Mouse (Mus musculus): ENCODE measurements around the gene Shc2.

Shc2 gene

DNA sequence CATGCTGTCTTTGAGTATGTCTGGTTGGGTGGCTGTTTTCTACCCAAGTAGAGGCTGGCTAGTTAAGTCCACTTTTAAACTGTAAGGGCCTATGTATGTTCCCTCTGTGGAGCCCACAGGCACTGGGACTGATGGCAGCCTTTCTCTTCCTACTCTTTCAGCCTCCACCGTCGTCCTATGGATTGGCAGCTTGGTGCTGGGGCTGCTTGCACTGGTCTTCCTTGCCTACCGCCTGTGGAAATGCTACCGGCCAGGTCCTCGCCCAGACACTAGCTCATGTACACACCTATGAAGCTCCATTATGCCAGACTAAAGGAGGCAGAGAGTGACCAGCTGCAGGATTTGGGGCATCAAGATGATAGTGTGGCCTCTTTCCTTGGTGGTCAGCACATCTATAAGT is 30.4 kb upstream of the Shc2 start:
- no peak for DNase-seq

DNA sequence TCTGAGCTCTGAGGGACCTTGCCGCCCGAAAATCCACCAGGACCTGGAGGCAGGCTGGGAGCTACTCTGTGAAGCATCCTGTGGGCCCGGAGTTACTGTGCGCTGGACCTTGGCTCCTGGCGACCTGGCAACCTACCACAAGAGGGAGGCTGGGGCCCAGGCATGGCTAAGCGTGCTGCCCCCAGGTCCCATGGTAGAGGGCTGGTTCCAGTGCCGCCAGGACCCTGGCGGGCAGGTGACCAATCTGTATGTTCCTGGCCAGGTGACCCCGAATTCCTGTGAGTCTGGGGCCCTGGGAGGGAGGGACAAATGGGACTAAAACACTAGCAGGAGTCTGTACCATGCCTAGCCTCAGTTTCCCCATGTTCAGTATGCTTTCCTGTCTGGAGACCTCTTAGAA is 28.8 kb upstream of the Shc2 start:
- DNase-seq, result peak; percentile 57

DNA sequence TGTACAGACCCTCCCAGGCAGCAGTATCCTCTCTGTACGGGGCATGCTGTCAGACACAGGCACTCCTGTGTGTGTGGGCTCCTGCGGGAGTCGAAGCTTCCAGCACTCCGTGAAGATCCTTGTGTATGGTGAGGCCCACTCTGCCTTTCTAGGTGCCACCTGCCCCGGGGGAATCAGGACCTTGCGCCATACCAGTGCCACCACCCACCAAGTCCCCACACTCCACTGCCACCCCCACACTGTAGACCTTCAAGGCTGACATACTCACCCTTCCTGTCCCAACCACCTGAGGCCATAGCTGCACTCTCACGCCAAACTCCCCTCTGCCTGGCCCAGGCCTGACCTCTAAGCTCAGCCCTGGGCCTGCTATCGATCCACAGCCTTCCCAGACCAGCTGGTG is 27.3 kb upstream of the Shc2 start:
- DNase-seq, result no peak

DNA sequence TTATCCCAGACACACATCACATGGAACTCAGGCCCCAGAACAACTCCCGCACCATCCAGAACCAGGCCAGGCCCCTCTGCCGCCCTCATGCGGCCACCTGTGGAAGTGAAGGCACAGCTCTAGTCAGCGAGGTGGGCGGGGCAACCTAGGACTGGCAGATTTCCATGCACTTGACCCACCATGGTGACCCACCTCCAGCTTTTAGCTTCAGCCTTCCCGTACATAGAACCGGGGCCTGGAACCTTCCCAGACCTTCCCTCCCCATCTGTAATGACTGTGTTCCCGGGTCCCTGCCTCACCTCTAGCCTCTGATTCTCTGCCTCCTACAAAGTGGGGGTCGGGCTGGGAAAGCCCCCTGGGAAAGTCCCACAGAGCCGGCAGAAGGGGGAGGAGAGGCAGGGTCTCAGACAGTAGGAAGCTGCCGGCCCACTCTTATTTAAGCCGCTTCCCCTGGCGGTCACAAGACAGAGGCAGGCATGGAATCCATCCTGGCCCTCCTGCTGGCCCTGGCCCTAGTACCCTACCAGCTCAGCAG is 26.5 kb upstream of the Shc2 start, which contains the start of gene Madcam1:
Gene Madcam1, plus strand, starts transcription at position 429 of the 535 bp plus-strand sequence.
- peak; percentile 61 for DNase-seq

DNA sequence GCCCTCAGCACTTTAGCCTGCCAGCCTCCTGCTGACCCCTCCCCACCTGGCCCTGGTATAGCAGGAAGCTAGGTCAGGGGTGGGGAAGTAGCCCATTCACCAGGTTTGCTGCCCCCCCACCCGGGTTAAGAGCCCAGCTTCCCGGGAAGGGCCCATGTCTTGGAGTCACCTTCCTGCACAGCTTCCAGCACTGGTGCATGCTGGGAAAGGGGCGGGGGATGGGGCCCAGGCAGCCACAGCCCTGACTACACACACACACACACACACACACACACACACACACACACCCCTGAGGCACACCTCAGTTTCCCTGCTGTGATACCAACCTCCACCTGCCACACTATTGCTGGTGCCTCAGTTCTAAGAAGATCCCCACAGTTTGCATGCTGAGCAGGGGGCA is 24.1 kb upstream of the Shc2 start:
- DNase-seq, result no peak

DNA sequence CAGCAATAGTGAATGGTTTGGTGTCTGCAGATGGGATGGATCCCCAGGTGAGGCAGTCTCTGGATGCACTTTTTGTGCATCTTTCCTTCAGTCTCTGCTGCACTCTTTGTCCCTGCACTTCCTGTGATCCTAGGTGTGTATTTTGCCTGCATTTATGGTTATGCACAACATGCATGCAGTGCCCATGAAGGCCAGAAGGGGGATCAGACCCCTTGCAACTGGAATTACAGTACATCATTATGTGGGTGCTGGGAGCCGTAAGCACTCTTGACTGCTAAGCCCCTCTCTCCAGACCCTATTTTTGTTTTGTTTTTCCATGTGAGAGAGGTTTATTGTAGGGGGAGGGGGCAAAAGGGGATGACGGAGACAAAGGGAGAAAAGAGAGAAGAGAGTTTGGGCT is 22.6 kb upstream of the Shc2 start:
- DNase-seq, result no peak

DNA sequence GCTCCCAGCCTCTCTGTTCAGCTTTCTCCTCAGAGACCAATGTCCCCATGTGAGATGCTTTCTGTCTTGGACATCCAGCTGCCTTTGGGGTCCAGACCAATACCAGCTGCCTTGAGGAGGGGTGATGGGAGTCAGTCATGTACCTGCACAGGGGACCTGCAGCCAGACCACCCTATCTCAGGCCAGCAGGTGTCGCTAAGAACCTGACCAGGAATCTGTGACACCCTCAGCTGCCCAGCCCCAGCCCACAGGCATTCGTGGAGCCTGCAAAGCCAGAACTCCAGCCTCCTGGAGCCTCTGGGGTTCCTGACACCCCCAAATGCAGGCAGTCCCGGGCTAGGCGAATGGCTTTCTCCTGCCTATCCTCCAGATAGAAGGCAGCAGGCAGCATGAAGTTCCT is 21.1 kb upstream of the Shc2 start:
- no peak for DNase-seq

DNA sequence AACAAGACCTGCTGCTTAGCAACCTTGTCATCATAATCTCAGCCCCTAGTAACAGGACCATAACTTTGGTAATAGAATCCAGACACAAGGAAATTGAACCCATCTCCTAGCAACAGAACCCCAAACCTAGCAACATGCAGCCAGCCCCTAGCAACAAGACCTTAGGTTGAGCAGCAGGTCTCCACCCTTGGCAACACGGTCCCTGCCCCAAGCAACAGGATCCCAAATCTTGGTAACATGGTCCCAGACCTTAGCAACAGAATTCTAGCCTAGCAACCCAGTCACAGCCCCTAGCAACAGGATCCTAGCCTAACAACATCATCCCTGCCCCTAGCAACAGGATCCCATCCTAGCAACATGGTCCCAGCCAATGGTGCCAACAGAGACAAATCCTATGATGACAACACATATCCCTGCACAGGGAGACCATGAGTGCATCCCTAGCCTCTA is 17.3 kb upstream of the Shc2 start:
- no peak for DNase-seq

DNA sequence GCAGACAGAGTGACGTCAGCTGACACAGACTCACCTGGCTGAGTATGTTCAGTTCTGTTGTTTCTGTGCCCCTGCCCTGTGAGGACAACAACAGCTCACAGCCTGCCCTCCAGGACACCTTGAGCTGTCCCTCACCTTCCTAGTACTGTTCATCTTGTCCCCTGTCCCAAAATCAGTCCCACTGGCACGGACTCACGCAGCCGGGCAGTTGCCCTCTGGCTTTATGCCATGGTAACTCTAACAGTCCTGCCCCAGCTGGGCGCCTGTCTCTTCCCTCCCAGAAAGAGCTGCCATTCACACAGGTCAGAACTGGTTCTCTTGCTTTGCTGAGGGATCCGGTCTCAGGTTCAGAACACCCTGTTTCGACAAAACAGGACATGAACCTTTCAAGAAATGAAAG is 15.1 kb upstream of the Shc2 start:
- DNase-seq, result no peak

DNA sequence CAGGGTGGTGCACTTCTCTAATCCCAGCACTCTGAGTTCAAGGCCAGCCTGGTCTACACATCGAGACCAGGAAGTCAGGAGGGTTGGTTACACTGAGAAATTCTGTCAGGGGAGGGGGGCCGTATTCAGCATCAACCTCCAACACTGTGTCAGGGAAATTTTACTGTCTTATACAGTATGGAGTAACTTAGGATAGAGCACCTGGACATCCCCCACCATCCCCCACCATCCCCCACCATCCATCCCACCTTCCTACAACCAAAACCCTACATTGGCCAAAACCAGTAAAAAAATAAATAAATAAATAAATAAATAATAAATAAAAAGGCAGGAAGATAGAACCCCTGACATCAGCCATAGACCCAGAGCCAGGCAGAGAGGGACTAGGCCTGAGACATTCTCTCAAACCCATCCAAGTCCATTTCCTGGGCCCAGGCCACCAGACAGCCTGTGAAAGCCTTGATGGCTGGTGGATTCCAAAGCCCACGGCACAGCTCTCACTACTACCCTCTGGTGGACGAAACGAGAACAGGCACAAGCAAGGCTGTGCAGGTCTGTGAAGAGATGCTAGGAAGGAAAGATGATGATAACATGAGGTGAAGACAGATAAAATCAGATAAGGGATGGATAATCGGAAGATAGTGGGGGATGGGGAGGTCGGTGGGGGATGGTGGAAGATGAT is 11.5 kb upstream of the Shc2 start:
- DNase-seq, result peak; percentile 70

DNA sequence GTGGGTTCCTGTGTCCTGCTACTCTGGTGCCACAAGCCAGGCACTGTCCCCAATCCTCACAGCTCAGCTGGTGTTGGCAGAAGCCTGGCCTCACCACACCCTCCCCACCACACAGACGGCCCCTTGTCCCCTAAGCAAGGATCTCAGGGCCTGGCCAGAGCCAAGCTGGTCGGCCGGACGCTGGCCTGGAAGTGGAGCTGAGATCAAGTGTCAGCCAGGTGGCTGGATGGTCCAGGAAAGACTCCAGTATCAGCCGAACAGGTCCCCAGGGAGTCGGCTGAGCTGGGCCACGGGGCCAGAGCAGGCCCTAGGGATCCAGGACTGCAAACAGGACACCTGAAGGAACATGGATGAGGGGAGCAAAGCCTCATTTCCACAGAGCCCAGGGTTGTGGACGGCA is 8.0 kb upstream of the Shc2 start, which contains the start of gene Odf3l2:
Gene Odf3l2, minus strand, starts transcription at position 28 of the 400 bp plus-strand sequence.
- DNase-seq, result no peak

DNA sequence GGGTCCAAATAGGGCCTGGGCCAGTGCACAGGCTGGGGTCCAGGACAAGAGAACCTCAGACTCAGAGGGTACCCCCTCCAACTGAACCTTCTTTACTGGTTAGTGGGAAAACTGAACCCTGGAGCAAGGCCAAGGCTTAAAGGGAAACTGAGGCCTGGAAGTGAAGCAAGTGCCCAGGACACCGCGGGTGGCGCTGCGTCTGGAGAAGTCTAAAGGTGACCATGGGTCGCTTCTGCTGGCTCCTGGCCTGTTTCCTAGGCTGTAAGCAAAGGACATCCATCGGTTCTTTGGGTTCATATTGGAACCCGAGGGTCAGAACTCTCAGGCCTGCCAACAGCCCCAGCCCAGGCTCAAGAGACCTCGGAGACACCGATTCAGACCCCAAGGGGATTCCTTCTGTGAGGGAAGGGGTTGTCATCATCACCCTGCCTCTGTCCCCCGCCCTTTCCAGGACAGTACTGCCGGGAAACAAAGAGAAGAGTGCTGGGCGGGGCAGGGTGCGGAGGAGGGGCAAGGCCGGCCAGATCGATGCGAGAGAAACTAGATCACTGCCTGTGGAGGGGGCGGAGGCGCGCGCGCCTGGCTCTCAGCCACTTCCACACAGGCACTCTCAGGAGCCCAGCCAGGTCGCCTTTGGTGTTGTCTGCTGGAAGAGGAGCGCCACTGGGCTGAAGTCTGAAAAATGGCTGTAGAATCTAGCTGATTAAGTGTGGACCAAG is 927 bp upstream of the Shc2 start:
- peak; percentile 67 for DNase-seq

DNA sequence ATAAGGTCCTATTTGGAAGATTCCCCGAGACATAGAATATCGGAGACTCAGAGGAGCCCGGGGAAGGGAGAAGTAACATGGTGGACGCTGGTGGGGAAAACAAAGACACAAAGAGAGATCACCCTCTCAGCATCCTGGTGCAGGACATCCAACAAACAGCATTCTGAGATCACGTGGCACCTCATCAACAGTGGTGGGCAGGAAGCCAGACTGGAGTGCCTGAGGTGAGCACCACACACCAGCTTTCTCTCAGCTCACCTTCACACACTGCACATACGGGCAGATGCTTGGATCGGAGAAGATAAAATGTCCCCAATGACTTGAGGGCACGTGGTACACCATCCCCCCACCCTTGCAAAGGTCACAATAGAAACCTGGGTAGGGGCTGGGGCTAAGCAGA is 1.4 kb downstream of the Shc2 start:
- peak; percentile 60 for DNase-seq

DNA sequence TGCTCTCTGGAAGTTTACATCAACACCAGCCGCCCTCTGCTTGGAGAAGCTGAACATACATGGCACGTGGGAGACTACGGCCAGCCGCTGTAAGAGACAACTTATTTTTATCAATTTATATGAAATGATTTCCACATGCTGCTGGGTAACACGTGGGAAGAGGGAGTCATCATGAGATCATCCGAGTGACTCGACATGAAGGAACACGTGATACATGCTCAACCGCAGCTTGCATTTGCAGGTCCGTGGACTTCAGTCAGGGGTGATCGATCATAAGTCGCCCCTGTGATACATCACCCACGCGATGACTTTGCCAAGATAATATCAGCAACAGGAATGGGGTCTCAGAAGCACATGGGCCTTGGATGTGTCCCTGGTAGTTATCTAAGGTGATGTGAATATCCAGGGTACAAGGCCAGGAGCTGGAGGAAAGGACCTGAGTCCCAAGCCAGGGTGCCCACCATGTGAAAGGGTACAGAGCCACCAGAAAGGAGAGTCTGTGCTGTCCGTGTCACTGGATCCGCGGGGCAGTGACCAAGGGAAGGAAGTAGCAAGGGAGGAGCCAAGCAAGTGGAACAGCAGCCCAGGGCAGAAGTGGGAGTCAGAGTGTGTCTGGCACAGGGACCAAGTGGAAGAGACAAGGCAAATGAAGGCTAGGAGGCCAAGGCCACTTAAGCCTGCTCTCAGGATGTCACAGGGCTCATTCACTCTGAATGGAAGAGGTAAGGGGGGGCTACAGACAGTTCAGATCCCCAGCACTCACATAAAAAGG is 4.5 kb downstream of the Shc2 start:
- no peak for DNase-seq

DNA sequence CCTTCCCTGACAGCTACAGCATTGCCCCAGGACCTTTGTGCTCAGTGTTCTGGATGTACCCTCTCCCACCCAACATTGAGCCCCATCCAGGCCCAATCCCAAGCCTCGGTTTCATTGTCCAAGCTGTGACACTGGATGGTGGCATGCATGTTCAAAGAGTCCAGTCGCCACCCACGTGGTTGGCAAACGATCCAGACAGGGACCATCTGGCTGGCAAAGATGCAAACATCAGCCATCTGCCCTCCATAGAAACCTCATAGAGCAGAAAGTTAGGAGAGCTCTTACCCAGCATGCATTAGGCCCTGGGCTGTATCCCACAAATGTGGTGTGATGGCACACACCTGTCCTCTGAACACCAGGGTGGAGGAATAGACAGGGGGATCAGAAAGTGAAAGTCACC is 6.3 kb downstream of the Shc2 start:
- no peak for DNase-seq

DNA sequence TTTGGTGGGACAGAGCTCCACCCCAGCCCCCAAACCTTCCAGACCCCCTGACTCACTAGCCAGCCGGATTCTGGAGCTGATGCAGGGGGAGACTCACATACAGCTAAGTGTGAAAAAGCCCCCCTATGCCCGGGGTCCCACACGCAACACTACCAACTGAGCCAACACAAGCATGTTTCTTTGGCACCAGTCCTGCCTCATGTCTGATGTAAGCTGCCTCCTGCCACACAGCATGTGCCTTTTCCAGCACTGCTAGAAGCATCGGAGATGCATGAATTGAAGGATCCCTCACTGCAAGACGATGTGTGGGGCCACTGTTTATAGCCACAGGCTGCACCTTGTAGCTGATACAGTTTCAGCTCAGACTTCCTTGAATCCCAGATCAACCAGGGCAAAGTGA is 9.3 kb downstream of the Shc2 start:
- DNase-seq, result no peak

DNA sequence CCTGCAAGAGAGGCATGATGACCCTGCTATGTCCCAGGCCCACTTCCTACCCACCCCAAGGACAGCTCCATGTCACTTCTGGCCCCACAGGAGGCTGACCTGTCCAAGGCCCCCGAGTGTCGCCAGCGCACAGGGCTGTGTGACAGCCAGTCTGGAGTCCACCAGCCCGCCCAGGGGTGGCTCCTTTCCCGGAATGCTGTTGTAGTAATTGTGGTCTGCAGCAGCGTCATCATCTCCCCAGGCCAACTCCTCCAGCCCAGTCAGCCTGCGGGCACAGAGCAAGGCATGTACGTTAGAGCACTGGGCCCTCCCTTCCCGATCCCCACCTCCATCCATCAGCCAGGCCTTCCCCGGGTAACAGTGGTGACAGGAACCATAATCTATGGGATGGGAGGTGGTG is 11.6 kb downstream of the Shc2 start:
- DNase-seq, result no peak

DNA sequence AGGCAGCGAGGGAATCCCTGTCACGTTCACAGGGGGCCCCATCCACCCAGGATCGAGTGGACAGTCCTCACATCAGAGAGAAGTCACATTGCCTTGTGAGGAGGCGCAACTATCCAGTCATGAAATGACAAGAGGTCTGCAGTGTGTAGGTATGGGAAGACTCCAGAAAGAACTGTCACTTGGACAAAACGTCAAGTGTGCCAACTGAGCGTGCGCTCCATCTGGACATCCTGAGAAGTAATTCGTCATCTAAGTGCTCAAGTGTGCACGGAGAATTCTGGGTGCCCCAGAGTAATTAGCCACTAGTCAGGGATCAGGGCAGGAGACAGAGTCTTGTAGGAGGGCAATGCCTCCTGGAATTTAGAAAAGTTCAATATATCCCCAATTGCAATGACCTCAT is 12.3 kb downstream of the Shc2 start:
- no peak for DNase-seq

DNA sequence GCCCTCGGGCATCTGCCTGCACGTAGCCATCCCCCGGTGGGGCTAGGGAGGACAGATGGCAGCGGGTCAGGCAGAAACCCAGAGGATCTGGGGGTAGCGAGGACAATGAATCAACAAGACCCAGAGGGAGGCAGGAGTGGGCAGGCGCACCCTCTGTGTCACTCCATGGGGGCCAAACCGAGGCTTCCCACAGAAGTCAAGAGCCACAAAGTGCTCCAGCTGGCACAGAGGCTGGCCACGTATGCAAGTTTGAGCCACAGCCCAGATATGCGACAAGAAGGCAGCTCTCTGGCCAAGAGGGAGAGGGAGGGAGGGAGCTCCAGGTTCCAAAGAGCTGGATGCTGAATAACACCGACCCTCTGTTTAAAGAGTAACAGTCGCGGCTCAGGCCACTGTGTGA is 13.8 kb downstream of the Shc2 start:
- no peak for DNase-seq

DNA sequence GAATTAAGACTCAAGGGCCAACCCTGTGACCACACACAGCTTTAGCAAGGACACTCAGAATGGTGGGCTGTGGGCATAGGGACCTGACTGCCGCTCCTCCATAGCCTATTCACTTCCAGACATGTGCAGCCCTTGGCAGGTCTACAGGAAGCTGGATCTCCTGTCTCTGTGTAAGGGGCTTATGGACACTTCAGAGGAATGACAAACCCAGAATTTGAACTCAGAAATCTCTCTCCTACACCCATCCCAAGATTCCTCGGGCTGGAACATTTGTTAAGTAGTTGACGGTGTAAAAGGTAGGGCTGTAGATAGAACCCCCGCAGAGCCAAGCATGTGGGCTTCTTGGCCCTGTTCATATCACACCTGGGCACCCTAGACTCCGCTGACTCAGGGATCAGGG is 21.3 kb downstream of the Shc2 start:
- no peak for DNase-seq

DNA sequence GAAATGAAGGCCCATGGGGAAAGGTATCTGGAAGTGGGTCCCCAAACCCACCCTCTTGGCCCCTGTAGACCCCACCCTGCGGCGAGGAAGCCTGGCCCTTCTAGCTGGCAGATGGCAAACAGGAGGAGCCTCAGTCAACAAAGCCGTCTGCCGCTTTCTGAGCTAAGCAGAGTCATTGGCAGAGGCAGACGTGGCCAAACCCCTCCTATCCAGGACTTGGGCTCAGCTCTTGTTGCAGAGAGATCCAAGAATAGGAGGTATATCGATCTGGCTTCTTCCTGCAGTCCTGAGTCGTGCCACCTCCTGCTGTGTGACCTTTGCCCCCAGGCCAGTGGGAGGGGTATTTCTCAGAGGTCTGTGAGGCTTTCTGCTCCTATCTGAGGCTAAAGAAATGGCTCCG is 21.9 kb downstream of the Shc2 start:
- DNase-seq, result peak; percentile 61

DNA sequence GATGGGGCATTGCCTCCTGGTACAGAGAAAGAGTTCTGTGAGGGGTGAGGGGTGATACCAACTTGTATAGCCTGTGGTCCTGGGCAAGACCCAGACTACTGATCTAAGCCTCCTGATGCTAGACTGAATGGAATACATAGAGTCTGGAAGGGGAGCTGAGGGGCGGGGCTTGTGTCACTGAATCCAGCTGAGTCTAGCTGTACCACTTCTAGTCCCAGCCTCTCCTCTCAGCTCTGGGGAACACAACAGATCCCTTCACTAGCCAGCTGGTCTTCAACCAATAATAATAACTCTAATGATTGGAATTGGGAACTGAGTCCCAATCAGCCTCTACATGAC is 23.4 kb downstream of the Shc2 start:
- no peak for DNase-seq

DNA sequence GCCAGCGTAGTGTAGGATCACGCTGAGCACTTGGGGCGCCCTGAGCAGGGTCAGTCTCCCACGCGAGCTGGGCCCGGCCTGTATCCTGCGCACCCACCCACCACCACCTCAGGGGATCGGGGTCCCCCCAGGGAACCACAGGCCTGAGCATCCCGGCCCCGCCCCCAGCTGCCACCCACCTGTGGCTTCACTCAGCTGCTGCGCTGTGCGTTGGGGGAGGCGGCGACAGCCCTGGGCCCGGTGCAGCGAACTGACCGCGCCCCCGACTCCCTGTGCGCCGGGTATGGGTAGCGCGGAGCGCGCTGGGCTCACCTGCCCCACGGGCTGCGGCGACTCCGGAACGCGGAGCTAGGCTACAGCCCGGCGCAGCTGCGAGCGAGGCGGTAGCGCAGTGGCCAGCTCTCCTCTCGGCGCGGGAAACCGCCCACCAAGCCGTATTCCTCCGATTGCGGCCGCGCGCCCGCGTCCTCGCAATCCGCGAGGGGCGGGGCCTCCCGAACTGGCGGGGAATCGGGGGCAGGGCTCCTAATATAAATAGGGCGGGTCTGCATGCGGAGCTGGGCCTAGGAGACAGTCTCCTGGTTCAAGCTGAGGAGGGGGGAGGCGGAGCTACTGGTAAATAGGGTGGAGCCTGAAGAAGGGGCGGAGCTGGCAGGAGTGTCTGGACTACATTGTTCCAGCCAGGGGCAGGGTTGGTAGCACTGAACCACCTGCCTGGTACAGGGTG is 24.0 kb downstream of the Shc2 start, which contains the start of gene C2cd4c:
Gene C2cd4c, minus strand, starts transcription at position 448 of the 727 bp plus-strand sequence.
- DNase-seq, result peak; percentile 81

All from cerebellum, adult 11-12 months (tissue).